Mouse (Mus musculus): ENCODE data around the gene Zcchc3.

Zcchc3 gene

DNA sequence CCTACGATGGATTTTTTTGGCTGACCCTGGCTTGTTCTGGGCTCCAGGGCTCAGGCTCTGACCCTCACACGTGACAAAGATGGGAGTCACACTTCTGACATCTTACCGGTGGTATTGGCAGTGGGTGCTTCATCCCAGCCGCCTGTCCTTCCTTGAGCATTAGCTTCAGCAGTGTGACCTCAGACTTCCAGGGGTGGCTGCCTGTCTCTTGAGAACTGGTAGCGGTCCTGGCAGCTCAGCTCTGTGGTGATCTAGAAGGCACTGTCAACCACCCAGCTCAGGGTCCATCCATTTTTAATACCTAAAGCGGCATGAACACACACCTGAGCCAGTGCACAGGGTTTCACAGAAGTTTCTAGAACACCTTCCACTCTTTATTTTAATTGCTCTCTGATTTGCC lies 5.0 kb downstream of the Zcchc3 start:
- DNase-seq (ENCODE audit: low spot score) = no peak

GRCm38 (mm10) chr2:152406126-152406525 lies 8.7 kb downstream of the Zcchc3 start:
- peak; percentile 98 for DNase-seq (ENCODE audit: low spot score)

- peak; percentile 77 for DNase-seq (ENCODE audit: low spot score)
Measured at GRCm38 (mm10) chr2:152399122-152399542, 15.7 kb downstream of the Zcchc3 start.

GRCm38 (mm10) chr2:152398691-152399090 lies 16.1 kb downstream of the Zcchc3 start:
- DNase-seq (ENCODE audit: low spot score) = peak; percentile 93

DNA sequence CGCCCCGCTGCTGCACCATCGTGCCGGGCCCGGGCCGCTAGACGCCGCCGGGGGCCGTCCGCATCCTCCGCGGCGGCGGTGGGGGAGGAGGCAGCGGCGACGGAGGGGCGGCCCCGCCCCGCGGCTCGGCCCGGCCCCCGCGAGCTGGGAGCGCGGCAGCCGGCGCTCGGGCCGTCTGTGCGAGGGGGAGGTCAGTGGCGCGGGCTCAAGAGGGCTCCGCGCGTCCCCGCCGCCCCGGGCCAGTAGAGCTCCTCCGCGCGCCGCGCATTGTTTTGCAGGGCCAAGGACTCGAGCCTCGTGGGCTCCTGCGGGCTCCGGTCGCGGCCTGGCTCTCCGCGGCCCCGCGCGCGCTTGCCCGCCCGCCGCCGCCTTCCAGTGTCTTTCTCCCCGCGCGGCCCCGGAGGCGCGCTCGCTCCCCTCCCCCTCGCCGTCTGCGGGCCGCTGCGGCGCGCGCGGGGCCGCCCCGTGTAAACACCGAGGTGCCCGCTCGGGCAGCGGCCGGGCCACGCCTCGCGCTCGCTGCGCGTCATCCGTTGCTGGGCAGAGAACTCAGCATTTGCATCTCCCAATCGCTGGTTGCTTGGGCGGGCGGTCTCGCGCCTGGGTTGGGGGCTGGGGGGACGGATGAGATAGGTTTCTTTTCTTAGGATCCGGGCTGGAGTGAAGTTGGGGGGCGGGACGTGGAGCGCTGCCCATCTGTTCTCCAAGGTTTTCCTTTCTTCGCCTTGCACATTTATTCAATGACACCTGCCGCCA lies 17.0 kb downstream of the Zcchc3 start, which contains the start of gene Sox12:
TSS of gene Sox12 (minus strand) at position 384 of the 756 bp plus-strand sequence.
- DNase-seq (ENCODE audit: low spot score) = peak; percentile 96

- peak; percentile 79 for DNase-seq (ENCODE audit: low spot score)
Measured at GRCm38 (mm10) chr2:152397004-152397589, 17.7 kb downstream of the Zcchc3 start.

GRCm38 (mm10) chr2:152396110-152397003 lies 18.5 kb downstream of the Zcchc3 start:
- peak; percentile 98 for DNase-seq (ENCODE audit: low spot score)

DNA sequence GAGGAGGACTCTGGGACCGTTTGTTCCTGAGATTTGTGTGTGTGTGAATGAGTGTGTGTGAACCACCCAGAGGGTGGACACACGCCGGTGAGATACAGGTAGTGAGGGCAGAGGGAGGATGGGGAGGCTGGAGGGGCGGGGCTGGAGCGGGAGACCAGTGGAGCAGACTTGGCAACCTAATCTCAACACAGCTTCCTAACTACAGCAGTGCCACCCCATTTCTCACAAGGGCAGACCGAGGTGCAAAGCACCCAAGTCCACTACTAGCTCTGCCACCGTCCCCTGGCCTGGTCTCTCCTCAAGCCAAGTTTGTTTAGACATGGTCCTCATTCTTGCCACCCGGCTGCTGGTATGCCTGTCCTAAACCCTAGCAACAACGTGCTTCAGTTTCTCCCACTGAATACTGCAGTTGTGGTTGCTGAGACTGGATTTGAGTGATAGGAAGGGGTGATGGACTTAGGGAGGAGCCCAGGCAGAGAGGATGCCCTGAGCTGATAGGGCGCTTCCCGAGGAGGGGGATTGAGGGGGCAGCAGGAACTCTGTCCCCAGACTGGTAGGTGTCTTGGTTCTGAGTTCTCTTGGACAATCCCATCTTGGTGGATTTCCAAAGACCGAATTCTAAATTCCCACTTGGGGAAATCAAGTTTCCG lies 19.4 kb downstream of the Zcchc3 start:
- no peak for DNase-seq (ENCODE audit: low spot score)

DNA sequence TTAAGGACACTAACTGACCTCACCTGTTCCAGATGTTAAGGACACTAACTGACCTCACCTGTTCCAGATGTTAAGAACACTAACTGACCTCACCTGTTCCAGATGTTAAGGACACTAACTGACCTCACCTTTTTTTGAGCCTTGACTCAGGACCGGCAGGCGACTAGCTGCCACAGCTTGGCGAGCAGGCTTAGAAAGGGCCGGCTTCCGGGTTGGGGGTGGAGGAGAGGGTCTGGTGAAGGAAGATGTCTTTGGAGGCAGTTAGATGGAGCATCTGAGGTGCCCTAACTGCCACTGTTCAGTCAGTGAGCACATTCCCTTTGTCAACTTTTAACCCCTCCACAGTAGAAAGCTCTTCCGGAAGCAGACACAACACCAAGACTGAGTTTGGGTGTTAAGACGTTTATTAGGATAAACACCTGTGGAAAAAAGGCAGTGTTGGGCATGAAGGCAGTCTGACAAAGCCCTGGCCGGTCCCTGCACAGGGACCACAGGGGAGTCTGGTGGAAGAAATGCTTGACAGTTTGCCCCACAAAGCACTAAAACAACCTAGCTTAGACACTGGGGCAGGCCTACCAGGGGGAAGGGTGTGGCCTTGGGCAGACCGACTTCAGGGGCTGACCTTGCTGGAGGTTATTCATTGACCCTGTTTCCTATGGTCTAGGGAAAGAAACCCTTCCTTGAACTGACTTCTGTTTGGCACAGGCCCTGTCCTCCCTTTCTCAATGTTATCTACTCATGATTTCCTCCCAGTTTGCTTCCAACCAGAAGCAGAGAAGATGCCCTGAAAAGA lies 21.4 kb downstream of the Zcchc3 start:
- DNase-seq (ENCODE audit: low spot score) = no peak

DNA sequence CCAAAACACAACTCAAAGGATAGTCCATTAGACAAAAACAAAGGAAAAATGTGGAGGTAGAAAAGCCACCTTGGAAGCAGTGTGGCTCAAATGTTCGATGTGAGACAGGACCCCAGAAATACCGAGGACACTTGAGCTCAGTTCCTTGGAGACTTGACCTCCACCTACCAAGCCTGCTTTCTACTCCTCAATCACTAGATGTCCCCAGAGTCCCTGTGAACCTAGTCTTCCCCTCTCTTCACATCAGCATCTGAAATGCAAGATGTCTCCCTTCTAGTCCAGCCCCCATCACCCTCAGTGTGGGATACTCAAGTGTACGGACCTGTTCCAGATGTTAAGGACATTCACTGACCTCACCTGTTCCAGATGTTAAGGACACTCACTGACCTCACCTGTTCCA lies 22.0 kb downstream of the Zcchc3 start:
- peak; percentile 83 for DNase-seq (ENCODE audit: low spot score)

GRCm38 (mm10) chr2:152384191-152384590 lies 30.6 kb downstream of the Zcchc3 start:
- DNase-seq (ENCODE audit: low spot score) = no peak

- no peak for DNase-seq (ENCODE audit: low spot score)
Measured at GRCm38 (mm10) chr2:152376345-152376741, 38.5 kb downstream of the Zcchc3 start, which contains the start of gene Nrsn2. Gene Nrsn2 (minus strand): TSS chr2:152376638.

GRCm38 (mm10) chr2:152375652-152376344 lies 39.0 kb downstream of the Zcchc3 start:
- DNase-seq (ENCODE audit: low spot score) = peak; percentile 73

DNA sequence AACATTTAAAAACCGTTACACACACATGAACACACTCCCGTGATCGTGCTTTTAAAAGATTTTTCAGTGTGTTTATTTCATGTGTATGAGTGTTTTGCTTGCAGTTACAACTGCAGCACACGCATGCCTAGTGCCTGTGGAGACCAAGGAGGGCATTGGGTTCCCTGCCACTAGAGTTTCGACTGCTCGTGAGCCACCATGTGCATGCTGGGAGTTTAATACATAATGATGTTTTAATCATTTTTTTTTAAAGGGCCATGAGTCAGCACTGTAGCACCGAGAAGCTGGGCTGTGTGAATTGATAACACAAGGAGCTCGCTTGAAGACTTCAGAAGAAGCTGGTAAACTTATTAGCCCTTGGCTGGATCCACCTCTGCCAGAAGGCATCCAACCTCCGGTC lies 41.3 kb downstream of the Zcchc3 start:
- no peak for DNase-seq (ENCODE audit: low spot score)

- no peak for DNase-seq (ENCODE audit: low spot score)
Measured at GRCm38 (mm10) chr2:152372661-152373060, 42.2 kb downstream of the Zcchc3 start.

DNA sequence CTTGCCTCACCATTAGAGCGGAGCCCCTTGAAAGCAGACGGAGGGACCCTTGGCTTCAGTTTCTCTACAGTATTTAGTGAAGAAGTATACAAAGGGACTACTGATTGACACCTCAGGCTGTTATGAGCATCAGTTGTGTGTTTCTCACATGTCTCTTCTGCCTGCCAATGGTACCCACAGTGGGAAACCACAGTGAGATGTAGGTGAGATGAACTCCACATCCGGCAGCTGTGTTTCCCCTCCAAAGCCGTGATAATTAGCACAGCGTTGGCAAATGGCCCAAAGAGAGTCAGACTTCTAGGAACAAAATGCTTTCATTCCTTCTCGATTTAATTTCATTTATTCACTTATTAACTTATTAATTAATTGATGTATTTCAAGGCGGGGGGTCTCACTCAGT lies 42.7 kb downstream of the Zcchc3 start:
- no peak for DNase-seq (ENCODE audit: low spot score)

DNA sequence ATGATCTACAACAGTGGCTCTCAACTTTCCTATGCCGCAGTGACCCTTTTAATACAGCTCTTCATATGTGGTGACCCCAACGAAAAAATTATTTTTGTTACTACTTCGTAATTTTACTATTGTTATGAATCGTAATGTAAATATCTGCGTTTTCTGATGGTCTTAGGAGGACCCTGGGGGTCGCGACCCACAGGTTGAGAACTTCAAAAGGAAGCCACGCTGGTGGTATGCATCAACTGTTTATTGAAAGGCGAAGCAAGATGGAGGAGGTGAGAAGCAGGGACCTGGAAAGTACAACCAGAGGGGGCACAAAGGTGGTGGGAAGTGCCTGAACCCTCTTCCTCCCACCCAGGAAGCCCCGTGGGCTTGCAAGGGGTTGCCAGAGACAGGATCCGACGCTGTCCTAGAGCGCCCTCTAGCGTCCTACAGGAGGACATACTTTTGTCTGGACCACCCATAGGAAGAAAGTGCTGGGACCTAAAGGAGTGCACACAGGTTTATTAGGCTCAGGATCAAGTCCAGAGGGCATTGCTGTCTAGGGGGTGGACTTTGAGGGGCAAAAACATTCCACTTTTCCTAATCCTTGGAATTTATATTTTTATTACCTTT lies 46.2 kb downstream of the Zcchc3 start:
- DNase-seq (ENCODE audit: low spot score) = peak; percentile 84

DNA sequence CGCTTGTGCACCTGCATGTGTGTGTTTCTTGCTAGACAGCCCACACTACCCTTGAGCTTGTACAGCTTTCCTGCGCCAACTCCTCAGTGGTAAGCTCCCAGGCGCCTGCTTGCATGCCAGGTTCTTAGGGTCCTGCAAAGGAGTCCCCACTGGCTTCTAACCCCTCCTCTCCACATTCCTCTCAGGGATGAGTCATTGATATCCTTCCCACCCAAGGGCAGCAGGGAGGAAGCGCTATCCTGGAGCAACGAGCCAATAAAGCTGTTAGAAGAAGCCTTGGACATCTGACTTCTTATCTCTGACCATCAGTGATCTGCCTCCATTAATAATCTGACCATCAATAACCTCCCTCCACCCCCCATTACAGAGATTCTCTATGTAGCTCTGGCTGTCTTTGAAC lies 46.9 kb downstream of the Zcchc3 start:
- no peak for DNase-seq (ENCODE audit: low spot score)

DNA sequence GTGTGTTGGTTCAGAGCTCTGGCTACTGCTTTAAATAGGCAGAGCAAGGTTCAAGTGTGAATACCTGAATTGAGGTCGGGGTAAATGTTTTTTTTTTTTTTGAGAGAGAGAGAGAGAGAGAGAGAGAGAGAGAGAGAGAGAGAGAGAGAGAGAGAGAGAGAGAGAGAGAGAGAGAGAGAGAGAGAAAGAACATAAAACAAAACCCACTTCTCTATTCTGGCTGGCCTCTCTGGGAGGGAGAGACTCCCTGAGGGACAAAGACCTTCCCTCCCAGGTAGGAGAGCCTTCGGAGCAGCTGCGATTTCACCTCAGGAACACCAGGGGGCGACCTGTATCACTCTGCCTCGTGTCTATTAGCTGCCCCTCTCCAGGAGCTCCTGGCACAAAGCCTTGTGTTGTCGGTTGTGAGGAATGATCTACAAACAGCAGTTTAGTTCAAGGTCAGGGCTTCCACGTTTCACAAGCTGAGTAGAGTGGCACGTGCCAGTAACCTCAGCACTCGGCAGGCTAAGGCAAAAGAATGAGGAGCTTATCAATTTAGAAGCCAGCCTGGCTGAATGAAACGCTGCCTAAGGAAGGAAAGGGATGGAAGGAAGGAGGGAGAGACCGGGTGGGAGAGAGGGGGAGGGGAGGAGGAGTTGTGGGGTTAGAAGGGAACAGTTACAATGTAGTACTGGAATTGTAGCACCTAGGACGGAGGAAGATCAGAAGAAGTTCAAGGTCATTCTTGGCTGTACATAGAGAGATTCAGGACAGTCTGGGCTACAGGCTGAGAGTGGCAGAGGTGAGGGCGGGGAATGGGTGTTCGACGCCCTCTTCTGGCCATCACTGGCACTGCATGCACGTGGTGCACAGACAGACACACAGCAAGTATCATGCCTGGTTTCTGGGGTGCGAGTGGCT lies 51.3 kb downstream of the Zcchc3 start:
- DNase-seq (ENCODE audit: low spot score) = peak; percentile 91

All from embryo, embryonic 10.5 days (tissue).